Mouse (Mus musculus): ENCODE measurements around the gene Dusp2. TPM values are rescaled to one million over a fixed set of nuclear protein-coding genes. Genes with fewer than 3 reads are reported as not detected.

The Dusp2 gene
- total RNA-seq, 2 experiments from 2014 or later: 1.6 to 2.5 TPM

GRCm38 (mm10) chr2:127362459-127363281, 26.7 kb downstream of the Dusp2 start, which contains the start of gene Adra2b:
Gene Adra2b (plus strand): TSS chr2:127363208.
- intact Hi-C loops (cut with DNase I): loop anchor here (1.0 to 5.0 kb wide), 3 partner anchors 68 to 195 kb away; no protein-coding TSS in a partner anchor
- peak; percentile 64 to 79 for DNase-seq (ENCODE audit: low spot score in 2 of 2)

- no peak for DNase-seq (ENCODE audit: low spot score in 2 of 2)
- intact Hi-C loops (cut with DNase I): loop anchor here (5.0 kb wide), 1 partner anchor 194 kb away; no protein-coding TSS in a partner anchor
Observed at GRCm38 (mm10) chr2:127363282-127363652, 27.3 kb downstream of the Dusp2 start.

DNA sequence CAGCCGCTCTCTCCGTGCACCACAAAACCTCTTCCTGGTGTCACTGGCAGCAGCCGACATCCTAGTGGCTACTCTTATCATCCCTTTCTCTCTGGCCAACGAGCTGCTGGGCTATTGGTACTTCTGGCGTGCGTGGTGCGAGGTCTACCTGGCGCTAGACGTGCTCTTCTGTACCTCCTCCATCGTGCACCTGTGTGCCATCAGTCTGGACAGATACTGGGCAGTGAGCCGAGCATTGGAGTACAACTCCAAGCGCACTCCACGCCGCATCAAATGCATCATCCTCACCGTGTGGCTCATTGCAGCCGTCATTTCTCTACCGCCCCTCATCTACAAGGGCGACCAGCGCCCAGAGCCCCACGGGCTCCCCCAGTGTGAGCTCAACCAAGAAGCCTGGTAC, 27.7 kb downstream of the Dusp2 start:
- DNase-seq (ENCODE audit: low spot score in 2 of 2): no peak
- intact Hi-C loops (cut with DNase I): loop anchor here (5.0 kb wide), 1 partner anchor 194 kb away; no protein-coding TSS in a partner anchor

- intact Hi-C loops (cut with DNase I): loop anchor here (5.0 kb wide), 1 partner anchor 193 kb away; no protein-coding TSS in a partner anchor
- no peak for DNase-seq (ENCODE audit: low spot score in 2 of 2)
Observed at GRCm38 (mm10) chr2:127364452-127364851, 28.5 kb downstream of the Dusp2 start.

- no peak for DNase-seq (ENCODE audit: low spot score in 2 of 2)
- intact Hi-C loops (cut with DNase I): no loop called here
Observed at GRCm38 (mm10) chr2:127367126-127367820, 31.3 kb downstream of the Dusp2 start.

DNA sequence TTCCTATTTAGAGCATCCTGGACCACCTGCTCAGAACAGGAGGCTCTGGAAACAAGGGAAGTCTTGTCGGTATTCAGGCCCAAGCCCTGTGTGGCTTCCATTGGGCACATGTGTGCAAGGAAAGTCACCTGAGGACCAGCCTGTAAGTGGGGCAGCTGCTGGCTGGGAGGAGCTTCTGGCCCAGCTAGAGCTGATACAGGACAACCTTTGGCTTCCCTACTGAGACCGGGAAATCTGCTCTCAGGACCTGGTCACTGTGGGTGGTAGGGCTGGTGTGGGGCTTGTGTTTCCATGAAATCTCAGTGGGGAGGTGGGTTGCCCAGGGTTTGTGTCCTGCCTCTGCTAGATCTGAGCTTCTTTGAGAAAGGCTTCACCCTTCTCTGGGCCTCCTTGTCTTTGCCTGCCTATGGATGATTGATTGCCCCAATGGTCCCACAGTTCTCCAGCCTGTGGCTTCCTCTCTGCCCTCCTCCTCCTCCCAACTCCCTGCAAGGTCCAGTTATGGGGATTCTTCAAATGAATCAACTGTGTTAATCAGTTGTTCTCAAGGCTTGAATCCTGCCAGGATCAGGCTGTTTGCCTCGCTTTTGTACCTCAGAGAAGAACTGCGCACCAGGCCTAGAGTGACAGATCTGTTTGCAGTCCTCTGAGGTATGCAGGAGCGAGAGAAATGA, 33.9 kb downstream of the Dusp2 start:
- intact Hi-C loops (cut with DNase I): loop anchor here (5.0 kb wide), 1 partner anchor 42 kb away; no protein-coding TSS in a partner anchor
- DNase-seq (ENCODE audit: low spot score in 2 of 2): no peak

DNA sequence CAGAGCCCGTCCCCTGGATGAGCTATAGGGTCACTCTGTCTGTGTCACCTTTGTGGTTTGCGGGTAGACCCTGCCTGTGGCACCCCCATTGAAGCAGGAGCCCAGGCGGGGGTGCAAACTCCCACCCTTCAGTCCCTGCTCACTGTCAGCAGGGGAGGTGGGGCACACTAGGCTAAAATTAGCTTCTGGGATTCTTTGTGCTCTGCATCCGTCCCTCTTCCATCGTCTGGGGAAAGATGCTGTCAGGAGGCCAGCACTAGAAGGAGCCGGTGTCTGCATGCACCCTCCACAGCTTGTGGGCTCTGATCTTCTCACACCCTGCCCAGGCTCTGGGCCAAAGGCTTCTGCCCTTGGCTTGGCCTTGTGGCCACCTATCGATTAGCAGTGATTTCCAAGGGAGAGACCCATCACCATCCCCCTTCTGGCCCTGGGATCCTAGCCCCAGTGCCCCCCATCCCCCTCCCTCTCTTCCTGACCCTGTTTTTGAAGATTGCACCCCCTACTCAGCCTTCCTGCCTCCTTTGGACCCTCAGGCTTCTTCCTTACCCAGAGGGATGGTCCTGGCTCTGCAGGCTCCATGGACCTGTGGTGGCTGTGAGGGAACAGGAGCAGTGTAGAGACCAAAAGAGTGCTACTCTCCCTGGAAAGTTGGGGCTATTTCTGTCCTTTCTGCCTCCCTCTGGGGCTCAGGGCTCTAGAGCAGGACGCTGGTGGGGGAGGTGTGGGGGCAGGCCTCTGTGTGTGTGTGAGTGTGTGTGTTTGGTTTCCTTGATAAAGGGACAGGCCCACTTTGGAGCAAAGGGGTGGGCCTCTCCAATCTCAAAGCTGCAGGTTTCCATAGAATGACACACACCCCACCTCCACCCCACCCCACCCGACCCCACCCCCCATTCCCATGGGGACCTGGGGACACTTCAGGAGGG, 34.9 kb downstream of the Dusp2 start:
- intact Hi-C loops (cut with DNase I): loop anchor here (5.0 kb wide), 1 partner anchor 41 kb away; no protein-coding TSS in a partner anchor

DNA sequence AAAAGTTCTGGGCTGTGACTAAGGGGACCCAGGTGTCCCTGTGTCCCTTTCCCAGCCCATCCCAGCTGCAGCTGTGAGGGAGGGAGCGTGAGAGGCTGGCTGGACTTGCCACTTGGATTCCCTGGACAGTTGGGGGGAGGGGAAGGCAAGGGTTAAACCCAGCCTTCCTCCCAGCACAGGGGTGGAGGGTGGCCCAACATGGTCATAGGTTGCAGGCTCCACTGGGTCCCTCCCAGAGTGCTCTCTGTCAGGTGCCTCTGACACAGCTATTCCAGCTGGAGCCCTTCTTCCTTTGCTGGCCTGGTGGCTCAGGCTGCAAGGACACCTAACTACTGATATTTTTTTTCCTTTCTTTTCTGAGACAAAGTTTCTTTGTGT, 35.5 kb downstream of the Dusp2 start:
- DNase-seq (ENCODE audit: low spot score in 2 of 2): no peak
- intact Hi-C loops (cut with DNase I): loop anchor here (5.0 kb wide), 1 partner anchor 41 kb away; no protein-coding TSS in a partner anchor

More for the DNA sequence above, 34.9 kb downstream of the Dusp2 start:
- DNase-seq (ENCODE audit: low spot score in 2 of 2): no peak

DNA sequence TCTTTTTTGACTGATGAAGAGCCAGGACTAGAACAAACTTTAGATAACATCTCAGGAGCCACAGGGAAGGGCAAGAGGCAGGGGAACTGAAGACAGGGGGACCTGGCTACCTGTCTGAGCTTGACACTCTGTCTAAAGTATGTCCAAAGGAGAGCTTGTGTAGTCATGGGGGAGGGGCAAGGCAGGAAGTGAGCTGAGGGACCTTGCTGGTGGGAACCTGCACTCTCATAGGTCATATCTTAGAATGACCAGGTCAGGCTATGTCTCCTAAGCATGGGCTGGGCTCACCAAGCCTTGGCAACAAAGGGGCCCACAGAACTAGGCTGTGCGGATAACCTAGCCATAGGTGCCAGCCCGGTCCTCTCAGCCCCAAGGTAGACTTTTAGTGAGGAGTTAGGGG, 36.1 kb downstream of the Dusp2 start:
- intact Hi-C loops (cut with DNase I): loop anchor here (5.0 kb wide), 1 partner anchor 40 kb away; no protein-coding TSS in a partner anchor
- DNase-seq (ENCODE audit: low spot score in 2 of 2): no peak

GRCm38 (mm10) chr2:127374131-127374530, 38.2 kb downstream of the Dusp2 start:
- intact Hi-C loops (cut with DNase I): loop anchor here (5.0 kb wide), 1 partner anchor 38 kb away; no protein-coding TSS in a partner anchor
- no peak for DNase-seq (ENCODE audit: low spot score in 2 of 2)

GRCm38 (mm10) chr2:127375087-127375486, 39.1 kb downstream of the Dusp2 start:
- no peak for DNase-seq (ENCODE audit: low spot score in 2 of 2)
- intact Hi-C loops (cut with DNase I): no loop called here

GRCm38 (mm10) chr2:127375759-127376341, 39.9 kb downstream of the Dusp2 start:
- no peak for DNase-seq (ENCODE audit: low spot score in 2 of 2)
- intact Hi-C loops (cut with DNase I): no loop called here

GRCm38 (mm10) chr2:127376423-127377051, 40.6 kb downstream of the Dusp2 start:
- intact Hi-C loops (cut with DNase I): no loop called here
- DNase-seq (ENCODE audit: low spot score in 2 of 2): no peak

DNA sequence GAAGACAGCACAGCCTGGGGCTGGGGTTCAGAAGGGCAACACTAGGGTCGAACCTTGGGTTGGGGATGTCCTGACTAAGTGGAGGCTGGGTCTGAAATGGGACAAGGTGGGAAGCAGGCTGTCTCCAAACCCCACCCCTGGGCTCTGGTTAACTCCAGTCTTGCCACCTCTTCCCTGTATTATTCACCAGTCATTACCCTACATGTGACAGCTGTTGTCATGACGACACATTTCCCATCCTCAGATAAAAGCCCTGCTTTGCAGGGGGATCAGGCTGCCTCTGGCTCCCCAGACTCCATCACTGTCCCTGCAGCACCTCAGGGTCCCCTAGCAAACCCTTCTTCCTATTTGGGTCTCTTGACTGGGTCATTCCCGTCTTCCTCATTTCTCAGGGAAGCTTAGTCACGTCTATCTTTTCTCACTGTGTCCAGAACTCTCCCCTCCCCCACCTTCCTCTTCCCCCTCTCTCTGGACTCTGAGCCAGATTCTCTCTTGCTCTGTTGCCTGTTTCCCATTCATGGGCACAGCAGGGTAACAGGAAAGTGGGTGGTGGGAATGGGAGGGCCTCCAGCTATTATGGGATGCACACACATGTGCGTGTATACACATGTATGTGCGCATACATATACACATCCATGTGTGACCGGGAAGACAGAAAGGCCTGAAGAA, 42.1 kb downstream of the Dusp2 start:
- DNase-seq (ENCODE audit: low spot score in 2 of 2): no peak
- intact Hi-C loops (cut with DNase I): no loop called here

DNA sequence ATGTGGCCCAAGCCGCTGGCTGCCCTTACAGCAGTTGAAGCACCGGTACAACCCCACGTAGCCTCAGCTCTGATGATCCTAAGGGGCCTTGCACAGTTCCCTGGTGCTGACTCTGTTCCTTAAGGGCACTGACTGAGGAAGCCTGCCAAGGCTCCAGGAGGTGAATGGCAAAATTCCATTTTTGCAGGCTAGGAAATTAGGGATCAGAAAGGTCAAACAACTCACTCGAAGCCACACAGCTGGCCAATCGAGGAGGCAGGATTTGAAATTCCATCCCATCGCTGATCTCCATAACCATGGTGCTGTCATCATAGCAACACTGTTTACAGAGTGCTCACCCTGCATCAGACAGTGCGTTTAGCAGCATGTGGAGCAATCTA, 42.6 kb downstream of the Dusp2 start:
- intact Hi-C loops (cut with DNase I): no loop called here
- DNase-seq (ENCODE audit: low spot score in 2 of 2): no peak

DNA sequence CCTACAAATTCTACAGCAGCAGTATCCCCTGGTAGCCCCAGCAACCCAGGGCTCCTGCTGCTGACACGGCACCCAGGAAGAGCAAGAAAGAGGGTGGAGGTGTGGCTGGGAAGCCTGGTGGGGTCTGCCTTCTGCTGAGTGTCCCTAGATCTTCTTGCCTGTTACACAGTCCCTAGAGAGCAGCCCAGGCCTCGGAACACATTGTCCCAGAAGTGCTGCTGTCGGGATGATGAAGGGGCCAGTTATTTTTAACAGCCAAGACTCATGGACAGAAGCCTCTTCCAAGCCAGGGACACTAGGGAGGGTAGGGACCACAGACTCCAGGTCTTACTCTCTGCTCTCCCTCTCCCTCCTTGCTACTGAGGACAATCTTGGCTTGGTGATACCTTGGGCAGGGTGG, 43.3 kb downstream of the Dusp2 start:
- no peak for DNase-seq (ENCODE audit: low spot score in 2 of 2)
- intact Hi-C loops (cut with DNase I): no loop called here

GRCm38 (mm10) chr2:127383881-127384280, 47.9 kb downstream of the Dusp2 start:
- no peak for DNase-seq (ENCODE audit: low spot score in 2 of 2)
- intact Hi-C loops (cut with DNase I): no loop called here

DNA sequence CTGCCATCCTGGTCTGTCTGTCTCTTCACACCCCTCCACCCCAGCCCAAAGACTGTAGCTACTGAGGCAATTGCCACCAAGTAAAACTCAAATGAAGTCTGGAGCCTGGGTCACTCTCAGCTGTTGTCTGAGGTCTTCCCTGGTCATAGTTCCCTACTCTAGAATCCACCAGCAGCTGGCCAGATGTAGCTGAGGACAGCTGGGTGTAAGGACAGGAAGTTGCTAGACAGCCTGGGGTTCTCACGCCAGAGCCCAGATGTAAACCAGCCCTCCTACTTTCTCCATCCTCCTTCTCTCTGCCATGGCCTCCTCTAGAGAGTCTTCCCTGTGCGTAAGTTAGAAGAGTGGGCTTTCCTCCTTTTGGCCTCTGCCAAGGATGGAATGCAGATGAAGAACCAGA, 51.6 kb downstream of the Dusp2 start:
- no peak for DNase-seq (ENCODE audit: low spot score in 2 of 2)
- intact Hi-C loops (cut with DNase I): no loop called here

Data from left cerebral cortex, postnatal 36 days (tissue).